Mouse (Mus musculus): ENCODE measurements around the gene Slc35c2.

GRCm38 (mm10) chr2:165253269-165253668 lies 34.4 kb downstream of the Slc35c2 start:
- no peak for TF ChIP-seq POLR2A (IDR thresholded peaks at IDR 0.05; ENCODE audit: control insufficient read depth, extremely low read depth, insufficient read depth, low read length, poor library complexity)
- no peak for TF ChIP-seq CTCF (IDR thresholded peaks at IDR 0.05; ENCODE audit: borderline replicate concordance, control insufficient read depth, extremely low read depth, insufficient read depth, low read length, poor library complexity)
